Comparison of ENCODE assay signal across 33 mouse cellular contexts in genomic region chr6:31043368-31043767, GRCm38 (mm10).
"Had no signal": no experiment of that assay in that cellular context is flagged by ENCODE, and none has a peak within 500 bp of the region (broad histone marks: within the 10 kb centered on the region; RNA-seq: fewer than 3 reads in every experiment).

No protein-coding gene starts in this region.

- H3K4me3 ChIP-seq: heart, embryonic 13.5 days; heart, embryonic 15.5 days; hindbrain, embryonic 10.5 days; hindbrain, embryonic 12.5 days; hindbrain, embryonic 13.5 days; hindbrain, embryonic 15.5 days; intestine, embryonic 15.5 days; kidney, embryonic 15.5 days; layer of hippocampus, adult 2 months; left cerebral cortex, adult 2 months had no signal

- H3K36me3 ChIP-seq: heart, embryonic 13.5 days; heart, embryonic 15.5 days; hindbrain, embryonic 10.5 days; hindbrain, embryonic 12.5 days; hindbrain, embryonic 13.5 days; hindbrain, embryonic 15.5 days; intestine, embryonic 15.5 days; kidney, embryonic 15.5 days had no signal

- ATAC-seq: hindbrain, embryonic 16.5 days; hindbrain, postnatal 0 days; inflammation-experienced regulatory T-cells, adult 6 months; intestine, embryonic 15.5 days; intestine, embryonic 16.5 days; intestine, postnatal 0 days had no signal

- H3K9ac ChIP-seq: heart, embryonic 13.5 days; heart, embryonic 15.5 days; hindbrain, embryonic 12.5 days; hindbrain, embryonic 13.5 days; hindbrain, embryonic 14.5 days; hindbrain, embryonic 15.5 days; intestine, embryonic 15.5 days; kidney, embryonic 15.5 days had no signal

- H3K9me3 ChIP-seq: heart, embryonic 13.5 days; heart, embryonic 15.5 days; hindbrain, embryonic 10.5 days; hindbrain, embryonic 12.5 days; hindbrain, embryonic 13.5 days; hindbrain, embryonic 15.5 days; intestine, embryonic 15.5 days; kidney, embryonic 15.5 days had no signal

- H3K27ac ChIP-seq: heart, embryonic 13.5 days; heart, embryonic 15.5 days; hindbrain, embryonic 10.5 days; hindbrain, embryonic 12.5 days; hindbrain, embryonic 13.5 days; hindbrain, embryonic 14.5 days; hindbrain, embryonic 15.5 days; hindbrain, postnatal 0 days; intestine, embryonic 15.5 days; kidney, embryonic 15.5 days; kidney, postnatal 0 days; layer of hippocampus, adult 2 months; left cerebral cortex, adult 2 months had no signal

- DNase-seq: heart, postnatal 10 days; heart, postnatal 14 days; heart, postnatal 36 days; heart, postnatal 4 days; kidney, adult 11 months; kidney, adult 18-20 months; kidney, adult 2 months; kidney, adult 8-10 months; kidney, adult 9 months; kidney, postnatal 10 days; kidney, postnatal 14 days; kidney, postnatal 25 days; kidney, postnatal 36 days; kidney, postnatal 4 days; layer of hippocampus, adult 9-11 months; layer of hippocampus, postnatal 36 days had no signal

- H3K4me2 ChIP-seq: heart, embryonic 13.5 days; heart, embryonic 15.5 days; hindbrain, embryonic 12.5 days; hindbrain, embryonic 13.5 days; hindbrain, embryonic 14.5 days; hindbrain, embryonic 15.5 days; intestine, embryonic 15.5 days; kidney, embryonic 15.5 days had no signal

- H3K27me3 ChIP-seq: heart, embryonic 13.5 days; heart, embryonic 15.5 days; hindbrain, embryonic 12.5 days; hindbrain, embryonic 13.5 days; hindbrain, embryonic 15.5 days; intestine, embryonic 15.5 days; kidney, embryonic 15.5 days had no signal

- H3K4me1 ChIP-seq: heart, embryonic 13.5 days; heart, embryonic 15.5 days; hindbrain, embryonic 10.5 days; hindbrain, embryonic 12.5 days; hindbrain, embryonic 13.5 days; hindbrain, embryonic 15.5 days; intestine, embryonic 15.5 days; kidney, embryonic 15.5 days had no signal
